Comparison of ENCODE assay signal across 8 mouse cellular contexts in genomic region chr2:29802827-29803201, GRCm38 (mm10). TPM values are rescaled to one million over a fixed set of nuclear protein-coding genes. Genes with fewer than 3 reads are reported as not detected.
A peak's percentile ranks its signal among the peaks of the same experiment; 100 is the strongest.
DNase-seq lines count a peak whose midpoint lies in the region; ATAC-seq and TF ChIP-seq lines count a peak whose summit lies in the region.

No protein-coding gene starts in this region.

- peaks cover 16% of the 10 kb centered on the region; the same call in 1 of the 2 replicates for H3K27me3 ChIP-seq in heart, embryonic 13.5 days (replicated peaks)
- H3K27me3 ChIP-seq in forebrain, embryonic 15.5 days = no peaks in the 10 kb centered on the region
- no peaks in the 10 kb centered on the region for H3K27me3 ChIP-seq in liver, postnatal 0 days (ENCODE audit: insufficient read depth, low read length)

- DNase-seq in heart, postnatal 4 days = no peak
- DNase-seq in ES-E14 (ENCODE audit: low read depth, low spot score) = no peak
- no peak for DNase-seq in liver, postnatal 0 days
- DNase-seq in gastrocnemius, postnatal 25 days = no peak
- DNase-seq in B cell, adult 2 months = no peak
- DNase-seq in ovary, postnatal 14 days (ENCODE audit: low spot score) = no peak

- H3K4me3 ChIP-seq in heart, embryonic 13.5 days = peak overlapping the region; percentile 83
- H3K4me3 ChIP-seq in ES-E14 (ENCODE audit: insufficient read depth in 1 of 2, low read depth in 1 of 2, low read length in 2 of 2, poor library complexity in 1 of 2, severe bottlenecking in 1 of 2) = peak overlapping the region; percentile 86 to 92
- peak overlapping the region; percentile 69 for H3K4me3 ChIP-seq in forebrain, embryonic 15.5 days
- peak overlapping the region; percentile 74 for H3K4me3 ChIP-seq in liver, postnatal 0 days (ENCODE audit: low read depth, low read length)

- peaks cover 37% of the 10 kb centered on the region for H3K36me3 ChIP-seq in heart, embryonic 13.5 days
- H3K36me3 ChIP-seq in ES-E14 (ENCODE audit: control insufficient read depth, insufficient read depth, low read length, poor library complexity, severe bottlenecking) = peaks cover 15% of the 10 kb centered on the region
- peaks cover 34% of the 10 kb centered on the region for H3K36me3 ChIP-seq in forebrain, embryonic 15.5 days
- H3K36me3 ChIP-seq in liver, postnatal 0 days (replicated peaks; ENCODE audit: insufficient read depth, low read length) = peaks cover 24% of the 10 kb centered on the region

- under 1% methylated on average over 19 of the region's 39 CpGs for WGBS in heart, embryonic 13.5 days
- WGBS in forebrain, embryonic 15.5 days = under 1% methylated on average over 35 of the region's 39 CpGs
- WGBS in liver, postnatal 0 days (ENCODE audit: insufficient replicate concordance) = 5% methylated on average over 29 of the region's 39 CpGs

- H3K9ac ChIP-seq in heart, embryonic 13.5 days = peak overlapping the region; percentile 92
- H3K9ac ChIP-seq in ES-E14 (ENCODE audit: insufficient read depth, low read depth, low read length, poor library complexity, severe bottlenecking) = peak overlapping the region; percentile 85
- H3K9ac ChIP-seq in forebrain, embryonic 15.5 days (replicated peaks) = peak overlapping the region; percentile 79
- H3K9ac ChIP-seq in liver, postnatal 0 days (replicated peaks) = peak overlapping the region; percentile 78

- H3K4me1 ChIP-seq in heart, embryonic 13.5 days = peaks cover 11% of the 10 kb centered on the region
- peaks cover 0 to 3% of the 10 kb centered on the region in 2 experiments; a peak in 1 of 4 replicates for H3K4me1 ChIP-seq in ES-E14 (ENCODE audit: control insufficient read depth in 2 of 2, insufficient read depth in 2 of 2, low read length in 2 of 2, poor library complexity in 1 of 2)
- peaks cover 13% of the 10 kb centered on the region for H3K4me1 ChIP-seq in forebrain, embryonic 15.5 days
- H3K4me1 ChIP-seq in liver, postnatal 0 days (ENCODE audit: insufficient read depth) = peaks cover 11% of the 10 kb centered on the region; the same call in 1 of the 2 replicates

- peak overlapping the region; percentile 69 for H3K27ac ChIP-seq in heart, embryonic 13.5 days (replicated peaks)
- no peak overlapping the region for H3K27ac ChIP-seq in ES-E14 (ENCODE audit: insufficient read depth, low read depth, low read length, poor library complexity, severe bottlenecking)
- H3K27ac ChIP-seq in forebrain, embryonic 15.5 days (replicated peaks) = peak overlapping the region; percentile 93
- H3K27ac ChIP-seq in liver, postnatal 0 days (ENCODE audit: low read depth) = peak overlapping the region; percentile 18; the same call in 1 of the 2 replicates

- H3K4me2 ChIP-seq in heart, embryonic 13.5 days = peak overlapping the region; percentile 95
- H3K4me2 ChIP-seq in forebrain, embryonic 15.5 days (replicated peaks) = peak overlapping the region; percentile 65
- H3K4me2 ChIP-seq in liver, postnatal 0 days (ENCODE audit: low read depth, low read length) = peak overlapping the region; percentile 96

- in situ Hi-C loops in ES-E14 (cut with MboI; ENCODE audit: low sequenced_read_pairs in 2 of 2, unreplicated experiment in 2 of 2) = no loop called here

- no peak for TF ChIP-seq CTCF in liver, postnatal 0 days (IDR thresholded peaks at IDR 0.05; ENCODE audit: low read depth)

- no peak for TF ChIP-seq EP300 in liver, postnatal 0 days (IDR thresholded peaks at IDR 0.05; ENCODE audit: low read depth)

- no peak for ATAC-seq in heart, embryonic 13.5 days (ENCODE audit: extremely low read depth, insufficient number of reproducible peaks, low FRiP score, low TSS enrichment)
- no peak for ATAC-seq in forebrain, embryonic 15.5 days (replicated peaks)
- ATAC-seq in liver, postnatal 0 days = peak; percentile 64

- H3K9me3 ChIP-seq in heart, embryonic 13.5 days = no peaks in the 10 kb centered on the region
- no peaks in the 10 kb centered on the region for H3K9me3 ChIP-seq in ES-E14 (ENCODE audit: control insufficient read depth, insufficient read depth, low read depth, low read length)
- H3K9me3 ChIP-seq in forebrain, embryonic 15.5 days = no peaks in the 10 kb centered on the region
- no peaks in the 10 kb centered on the region for H3K9me3 ChIP-seq in liver, postnatal 0 days (ENCODE audit: low read length)

TF ChIP-seq in ES-E14, 5 proteins besides CTCF, POLR2A, EP300 and RAD21:
- TF ChIP-seq ZNF384 (IDR thresholded peaks at IDR 0.05; ENCODE audit: low read depth, low read length) = no peak
- TF ChIP-seq CHD2 (IDR thresholded peaks at IDR 0.05; ENCODE audit: low read depth, low read length) = no peak
- no peak for TF ChIP-seq HCFC1 (IDR thresholded peaks at IDR 0.05; ENCODE audit: borderline replicate concordance, insufficient read depth, low read length)
- TF ChIP-seq MAFK (IDR thresholded peaks at IDR 0.05; ENCODE audit: insufficient read depth, low read depth, low read length) = no peak
- TF ChIP-seq ZC3H11A (IDR thresholded peaks at IDR 0.05; ENCODE audit: borderline replicate concordance, low read depth, low read length) = no peak

RNA-seq across cellular contexts. Expression of gene Slc27a4, which starts 0.4 kb away (rescaled TPM):
- polyA plus RNA-seq in heart, embryonic 13.5 days (2015; fragmentation: Nextera tagmentation; extraction: Ambion mirVana) = 9.2 and 10.1 TPM in 2 replicates
- 10 to 100 TPM; 22.3 to 23.4 TPM for total RNA-seq in heart, postnatal 4 days (2021)
- 38.9 and 47.7 TPM in 2 replicates for total RNA-seq in ES-E14 (2012; rRNA removed)
- polyA plus RNA-seq in forebrain, embryonic 15.5 days (2015; fragmentation: Nextera tagmentation; extraction: Ambion mirVana) = 30.1 and 31.8 TPM in 2 replicates
- 4.6 and 5.1 TPM in 2 replicates for polyA plus RNA-seq in liver, postnatal 0 days (2015; fragmentation: Nextera tagmentation; extraction: Ambion mirVana)
- 10 to 100 TPM in 1 of 2 experiments, 1 to 10 TPM in 1; 8.2 to 10.7 TPM for total RNA-seq in gastrocnemius, postnatal 25 days (2021)

RNA-seq across cellular contexts. Expression of gene Trub2, which starts 14.5 kb away (rescaled TPM):
- polyA plus RNA-seq in heart, embryonic 13.5 days (2015; fragmentation: Nextera tagmentation; extraction: Ambion mirVana) = 30.7 and 34.2 TPM in 2 replicates
- 10 to 100 TPM; 37.5 to 38.6 TPM for total RNA-seq in heart, postnatal 4 days (2021)
- total RNA-seq in ES-E14 (2012; rRNA removed) = 78.5 and 108 TPM in 2 replicates
- polyA plus RNA-seq in forebrain, embryonic 15.5 days (2015; fragmentation: Nextera tagmentation; extraction: Ambion mirVana) = 40.6 and 41.7 TPM in 2 replicates
- 7.1 and 7.9 TPM in 2 replicates for polyA plus RNA-seq in liver, postnatal 0 days (2015; fragmentation: Nextera tagmentation; extraction: Ambion mirVana)
- total RNA-seq in gastrocnemius, postnatal 25 days (2021) = 10 to 100 TPM; 24.8 to 24.9 TPM

RNA-seq across cellular contexts. Expression of gene Coq4, which starts 15.5 kb away (rescaled TPM):
- polyA plus RNA-seq in heart, embryonic 13.5 days (2015; fragmentation: Nextera tagmentation; extraction: Ambion mirVana) = 24.6 and 26.2 TPM in 2 replicates
- 10 to 100 TPM; 14.6 to 14.7 TPM for total RNA-seq in heart, postnatal 4 days (2021)
- 18.3 and 30.4 TPM in 2 replicates for total RNA-seq in ES-E14 (2012; rRNA removed)
- 28.2 and 31.6 TPM in 2 replicates for polyA plus RNA-seq in forebrain, embryonic 15.5 days (2015; fragmentation: Nextera tagmentation; extraction: Ambion mirVana)
- 6.1 and 7.2 TPM in 2 replicates for polyA plus RNA-seq in liver, postnatal 0 days (2015; fragmentation: Nextera tagmentation; extraction: Ambion mirVana)
- 1 to 10 TPM; 7.4 to 8.3 TPM for total RNA-seq in gastrocnemius, postnatal 25 days (2021)

RNA-seq across cellular contexts. Expression of gene Urm1, which starts 17.1 kb away (rescaled TPM):
- polyA plus RNA-seq in heart, embryonic 13.5 days (2015; fragmentation: Nextera tagmentation; extraction: Ambion mirVana) = 15.7 and 17.1 TPM in 2 replicates
- 10 to 100 TPM; 37.9 to 40.9 TPM for total RNA-seq in heart, postnatal 4 days (2021)
- 44.3 and 50.8 TPM in 2 replicates for total RNA-seq in ES-E14 (2012; rRNA removed)
- polyA plus RNA-seq in forebrain, embryonic 15.5 days (2015; fragmentation: Nextera tagmentation; extraction: Ambion mirVana) = 19.2 and 21.2 TPM in 2 replicates
- polyA plus RNA-seq in liver, postnatal 0 days (2015; fragmentation: Nextera tagmentation; extraction: Ambion mirVana) = 6.6 and 8.7 TPM in 2 replicates
- total RNA-seq in gastrocnemius, postnatal 25 days (2021) = 10 to 100 TPM; 20.9 to 26.0 TPM

RNA-seq across cellular contexts. Expression of gene Gm13547, which starts 43.7 kb away (rescaled TPM):
- polyA plus RNA-seq in heart, embryonic 13.5 days (2015; fragmentation: Nextera tagmentation; extraction: Ambion mirVana) = not detected in 2 replicates
- total RNA-seq in heart, postnatal 4 days (2021) = not detected
- not detected in 2 replicates for total RNA-seq in ES-E14 (2012; rRNA removed)
- polyA plus RNA-seq in forebrain, embryonic 15.5 days (2015; fragmentation: Nextera tagmentation; extraction: Ambion mirVana) = 0.79 TPM in 1 of 2 replicates, not detected in the other
- not detected in 2 replicates for polyA plus RNA-seq in liver, postnatal 0 days (2015; fragmentation: Nextera tagmentation; extraction: Ambion mirVana)
- not detected for total RNA-seq in gastrocnemius, postnatal 25 days (2021)
